Mouse (Mus musculus) ES-Bruce4 (cell line): ENCODE measurements around the gene Trp53rka. TPM values are rescaled to one million over a fixed set of nuclear protein-coding genes. Genes with fewer than 3 reads are reported as not detected.

Source experiments
- H3K27ac ChIP-seq: 2 replicates; pipeline ENCODE4 v1.5.1; 2012; ENCODE audit warnings: low read length, inconsistent platforms; ENCODE audit not compliant: insufficient read depth
- H3K27me3 ChIP-seq: 2 replicates; pipeline ENCODE4 v1.6.1; 2012; ENCODE audit warnings: mild to moderate bottlenecking, low read length, inconsistent platforms; ENCODE audit not compliant: control insufficient read depth, poor library complexity, insufficient read depth, severe bottlenecking
- H3K36me3 ChIP-seq: 2 replicates; pipeline ENCODE4 v1.6.1; 2012; ENCODE audit warnings: inconsistent platforms, mild to moderate bottlenecking, low read length, moderate library complexity; ENCODE audit not compliant: control insufficient read depth, poor library complexity, insufficient read depth, severe bottlenecking
- H3K4me1 ChIP-seq: one replicate; pipeline ENCODE4 v1.8.1; 2011; ENCODE audit warnings: low read length; ENCODE audit not compliant: control insufficient read depth, insufficient read depth
- H3K4me3 ChIP-seq: 2 replicates; pipeline ENCODE4 v1.5.1; 2011; ENCODE audit warnings: low read depth, mild to moderate bottlenecking, low read length
- H3K9ac ChIP-seq: 2 replicates; pipeline ENCODE4 v1.6.1; 2012; ENCODE audit warnings: low read depth, mild to moderate bottlenecking, inconsistent platforms; ENCODE audit not compliant: poor library complexity, severe bottlenecking
- H3K9me3 ChIP-seq: replicated peaks from 2 replicates; pipeline ENCODE4 v1.6.1; 2012; ENCODE audit warnings: mild to moderate bottlenecking, low read length, inconsistent platforms; ENCODE audit not compliant: control insufficient read depth, poor library complexity, insufficient read depth, severe bottlenecking
- CTCF ChIP-seq: IDR thresholded peaks from one replicate; pipeline ENCODE4 v1.8.1; 2011; ENCODE audit warnings: low read depth, low read length
- EP300 ChIP-seq: IDR thresholded peaks from 2 replicates; pipeline ENCODE4 v1.6.1; 2011; ENCODE audit warnings: low read depth, low read length; ENCODE audit not compliant: insufficient read depth
- POLR2A ChIP-seq: IDR thresholded peaks from one replicate; pipeline ENCODE4 v1.8.1; 2011; ENCODE audit warnings: low read length; ENCODE audit not compliant: insufficient read depth
- polyA plus RNA-seq: library from polyadenylated mRNA; stranded (reverse); fragments of >200 nt; gene quantifications from 2 replicates; pipeline ENCODE4 v1.2.4, GENCODE M21; 2011; ENCODE audit warnings: low read depth; ENCODE audit not compliant: missing spikeins, insufficient read depth, insufficient read length

Trp53rka gene
- 10.7 and 11.8 TPM in 2 replicates for polyA plus RNA-seq

- TF ChIP-seq CTCF (no peak), EP300 (0 out of 2 replicates have a peak, but pooled peaks have one; percentile 54)
- Histone ChIP-seq H3K27ac (no peak within 1 kb of the TSS), H3K27me3 (no peaks in the 10 kb centered on the region), H3K9ac (peak within 1 kb of the TSS; percentile 80), H3K9me3 (no peaks in the 10 kb centered on the region), H3K36me3 (peaks cover 14% of the 10 kb centered on the region), H3K4me3 (peak within 1 kb of the TSS; percentile 80), H3K4me1 (no peaks in the 10 kb centered on the region)
These were observed at the start of gene Trp53rka for GRCm38 (mm10) chr2:165492648-165493553. Trp53rka (minus strand) TSS chr2:165493324.

- Histone ChIP-seq H3K27ac (no peak overlapping the region), H3K9ac (no peak overlapping the region), H3K4me1 (no peaks in the 10 kb centered on the region), H3K27me3 (no peaks in the 10 kb centered on the region; the same call in 1 of the 2 replicates), H3K36me3 (no peaks in the 10 kb centered on the region), H3K9me3 (no peaks in the 10 kb centered on the region), H3K4me3 (no peak overlapping the region)
- TF ChIP-seq POLR2A (no peak), CTCF (no peak), EP300 (no peak)
These were observed 47.9 kb upstream of the Trp53rka start for GRCm38 (mm10) chr2:165540975-165541374.

DNA sequence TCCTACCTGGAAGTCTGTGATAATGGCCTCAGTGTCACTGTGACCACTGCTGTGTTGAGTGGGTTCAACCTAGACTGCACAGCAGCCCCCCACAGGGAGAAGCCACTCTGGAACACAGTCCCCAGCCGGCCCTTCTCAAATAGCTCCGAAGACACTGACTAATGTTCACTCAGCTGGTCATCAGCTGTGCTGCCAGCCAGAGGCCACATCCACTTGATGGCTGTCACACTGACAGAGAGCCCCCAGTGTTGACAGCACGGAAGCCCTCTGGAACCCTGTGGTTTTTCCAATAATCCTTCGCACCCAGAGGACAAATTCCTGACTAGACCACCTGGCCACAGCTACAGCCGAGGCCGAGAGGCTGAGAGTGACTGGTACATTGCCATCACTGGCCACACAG is 40.7 kb upstream of the Trp53rka start:
- no peaks in the 10 kb centered on the region for H3K4me1 ChIP-seq
- TF ChIP-seq EP300 (no peak), CTCF (no peak), POLR2A (no peak)
- H3K9ac ChIP-seq: no peak overlapping the region
- no peaks in the 10 kb centered on the region for H3K27me3 ChIP-seq
- no peak overlapping the region for H3K4me3 ChIP-seq
- H3K9me3 ChIP-seq: no peaks in the 10 kb centered on the region
- no peaks in the 10 kb centered on the region for H3K36me3 ChIP-seq
- H3K27ac ChIP-seq: no peak overlapping the region

- H3K4me1 ChIP-seq: no peaks in the 10 kb centered on the region
- H3K9ac ChIP-seq: no peak overlapping the region
- no peaks in the 10 kb centered on the region for H3K27me3 ChIP-seq
- TF ChIP-seq EP300 (no peak), CTCF (peak; percentile 92), POLR2A (no peak)
- no peaks in the 10 kb centered on the region for H3K36me3 ChIP-seq
- H3K4me3 ChIP-seq: no peak overlapping the region
- no peaks in the 10 kb centered on the region for H3K9me3 ChIP-seq
- H3K27ac ChIP-seq: no peak overlapping the region
These were observed 36.0 kb upstream of the Trp53rka start for GRCm38 (mm10) chr2:165529106-165529505.

DNA sequence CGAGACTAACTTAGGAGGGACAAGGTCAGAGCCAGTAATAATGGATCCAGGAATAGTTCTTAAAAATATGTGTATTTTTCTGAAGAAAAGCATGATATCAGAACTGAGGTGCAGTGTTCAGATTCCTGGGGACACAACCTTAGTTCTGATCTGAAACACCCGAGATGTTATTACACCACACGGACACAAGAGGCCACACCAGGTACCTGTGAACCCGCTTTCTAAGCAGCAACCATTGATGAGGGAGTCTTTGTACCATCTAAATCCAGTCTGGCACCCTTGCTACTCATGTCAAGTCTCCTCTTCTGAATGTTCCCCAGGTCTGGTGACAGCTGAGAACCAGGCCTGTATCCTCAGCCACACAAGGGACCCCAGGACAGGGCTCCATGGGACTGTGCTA is 32.5 kb upstream of the Trp53rka start:
- Histone ChIP-seq H3K9ac (no peak overlapping the region), H3K27ac (no peak overlapping the region), H3K36me3 (no peaks in the 10 kb centered on the region), H3K4me3 (no peak overlapping the region), H3K9me3 (no peaks in the 10 kb centered on the region), H3K27me3 (no peaks in the 10 kb centered on the region), H3K4me1 (no peaks in the 10 kb centered on the region)
- TF ChIP-seq CTCF (no peak), POLR2A (no peak)

DNA sequence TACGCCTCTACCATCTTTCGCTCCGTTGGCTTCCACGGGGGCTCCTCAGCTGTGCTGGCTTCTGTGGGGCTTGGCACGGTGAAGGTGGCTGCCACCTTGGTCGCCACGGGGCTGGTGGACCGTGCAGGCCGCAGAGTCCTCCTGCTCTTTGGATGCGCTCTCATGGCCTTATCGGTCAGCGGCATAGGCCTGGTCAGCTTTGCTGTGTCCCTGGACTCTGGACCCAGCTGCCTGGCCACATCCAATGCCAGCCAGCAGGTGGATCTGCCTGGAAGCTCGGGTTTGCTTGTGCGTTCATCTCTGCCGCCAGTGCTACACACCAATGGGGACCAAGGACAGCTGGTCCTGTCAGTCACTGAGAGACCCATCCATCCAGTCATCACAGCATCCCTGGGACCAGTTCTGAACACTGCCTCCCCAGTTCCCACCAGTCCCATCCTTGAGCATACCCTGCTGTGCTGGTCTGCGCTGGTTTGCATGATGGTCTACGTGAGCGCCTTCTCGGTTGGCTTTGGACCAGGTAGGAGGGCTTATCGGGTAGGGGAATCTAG is 22.1 kb upstream of the Trp53rka start:
- Histone ChIP-seq H3K9me3 (no peaks in the 10 kb centered on the region), H3K27me3 (no peaks in the 10 kb centered on the region), H3K4me3 (no peak overlapping the region), H3K27ac (no peak overlapping the region), H3K4me1 (no peaks in the 10 kb centered on the region), H3K9ac (no peak overlapping the region), H3K36me3 (no peaks in the 10 kb centered on the region)
- no peak for TF ChIP-seq CTCF
- TF ChIP-seq EP300: no peak
